Mouse (Mus musculus): ENCODE results near the gene Vmn2r104. TPM values are rescaled to one million over a fixed set of nuclear protein-coding genes. Genes with fewer than 3 reads are reported as not detected.

Gene Vmn2r104
- not detected in 2 replicates for total RNA-seq (2014; fragmentation: Nextera tagmentation)
- total RNA-seq (2017), result not detected in 2 replicates

GRCm38 (mm10) chr17:20048236-20048635 lies at the start of gene Vmn2r104:
TSS of gene Vmn2r104 (minus strand) at chr17:20048336.
- ATAC-seq (replicated peaks; ENCODE audit: low FRiP score, low TSS enrichment, poor library complexity, severe bottlenecking), result no peak

GRCm38 (mm10) chr17:20074090-20074489 lies 26.0 kb upstream of the Vmn2r104 start:
- ATAC-seq (replicated peaks; ENCODE audit: low FRiP score, low TSS enrichment, poor library complexity, severe bottlenecking), result no peak

- no peak for ATAC-seq (replicated peaks; ENCODE audit: low FRiP score, low TSS enrichment, poor library complexity, severe bottlenecking)
Measured at GRCm38 (mm10) chr17:20071656-20072396, 23.7 kb upstream of the Vmn2r104 start.

Other genes starting within 250 kb of the Vmn2r104 start
- gene Fpr-rs7, start 65.9 kb upstream of the Vmn2r104 start, total RNA-seq (2014; fragmentation: Nextera tagmentation), result not detected in 2 replicates
- gene Fpr-rs7, start 65.9 kb upstream of the Vmn2r104 start, total RNA-seq (2017), result not detected in 2 replicates
- not detected in 2 replicates for gene Fpr-rs6, start 134.8 kb upstream of the Vmn2r104 start, total RNA-seq (2014; fragmentation: Nextera tagmentation)
- gene Fpr-rs6, start 134.8 kb upstream of the Vmn2r104 start, total RNA-seq (2017), result not detected in 2 replicates
- not detected in 2 replicates for gene Vmn2r105, start 186.7 kb upstream of the Vmn2r104 start, total RNA-seq (2014; fragmentation: Nextera tagmentation)
- not detected in 2 replicates for gene Vmn2r105, start 186.7 kb upstream of the Vmn2r104 start, total RNA-seq (2017)
- not detected in 2 replicates for gene Vmn2r106, start 237.2 kb upstream of the Vmn2r104 start, total RNA-seq (2014; fragmentation: Nextera tagmentation)
- gene Vmn2r106, start 237.2 kb upstream of the Vmn2r104 start, total RNA-seq (2017), result not detected in 2 replicates